Mouse (Mus musculus) gastrocnemius, postnatal 4 days (tissue): ENCODE data around the gene S100pbp. TPM values are rescaled to one million over a fixed set of nuclear protein-coding genes. Genes with fewer than 3 reads are reported as not detected.
"Not testable (repeated sequence)": the region's sequence is repeated elsewhere in the genome, so short reads cannot be mapped to it uniquely, and the experiment has no call there.

Source experiments
- DNase-seq, 2 experiments: peaks; one replicate each; pipeline ENCODE4 v3.0.0; 2021 to 2022; ENCODE audit warnings: low spot score in 2 of 2, mixed read lengths in 2 of 2
- total RNA-seq, 2 experiments: library from RNA; stranded (reverse); gene quantifications; 2 replicates each; pipeline ENCODE4 v1.2.3; 2021

Gene S100pbp
- total RNA-seq, 2 experiments from 2014 or later: 20.4 to 21.7 TPM

GRCm38 (mm10) chr4:129221097-129222010 lies 31.8 kb upstream of the S100pbp start:
- DNase-seq: no peak

- DNase-seq: no peak
Observed at GRCm38 (mm10) chr4:129220376-129221089, 31.0 kb upstream of the S100pbp start.

GRCm38 (mm10) chr4:129219198-129219597 lies 29.7 kb upstream of the S100pbp start:
- no peak for DNase-seq

- no peak for DNase-seq
Observed at GRCm38 (mm10) chr4:129218569-129219175, 29.1 kb upstream of the S100pbp start.

- not testable (repeated sequence) for DNase-seq
Observed at GRCm38 (mm10) chr4:129212486-129212885, 23.0 kb upstream of the S100pbp start.

GRCm38 (mm10) chr4:129211461-129211860 lies 21.9 kb upstream of the S100pbp start:
- DNase-seq: peak in 1 of 2 experiments; percentile 68

GRCm38 (mm10) chr4:129209504-129209903 lies 20.0 kb upstream of the S100pbp start:
- no peak for DNase-seq

- no peak for DNase-seq
Observed at GRCm38 (mm10) chr4:129206792-129207191, 17.3 kb upstream of the S100pbp start.

- no peak for DNase-seq
Observed at GRCm38 (mm10) chr4:129204655-129205054, 15.1 kb upstream of the S100pbp start.

GRCm38 (mm10) chr4:129197514-129197913 lies 8.0 kb upstream of the S100pbp start:
- no peak for DNase-seq

GRCm38 (mm10) chr4:129194280-129194679 lies 4.8 kb upstream of the S100pbp start:
- no peak for DNase-seq

- no peak for DNase-seq
Observed at GRCm38 (mm10) chr4:129191691-129192090, 2.2 kb upstream of the S100pbp start.

- no peak for DNase-seq
Observed at GRCm38 (mm10) chr4:129190538-129190937, 1.0 kb upstream of the S100pbp start.

- DNase-seq: peak; percentile 46 to 50
Observed at GRCm38 (mm10) chr4:129188803-129189541, 555 bp downstream of the S100pbp start.

GRCm38 (mm10) chr4:129188041-129188659 lies 1.4 kb downstream of the S100pbp start:
- DNase-seq: no peak

GRCm38 (mm10) chr4:129179560-129179959 lies 10.0 kb downstream of the S100pbp start:
- no peak for DNase-seq

- DNase-seq: no peak
Observed at GRCm38 (mm10) chr4:129172529-129172928, 17.0 kb downstream of the S100pbp start.

GRCm38 (mm10) chr4:129161581-129162255 lies 27.8 kb downstream of the S100pbp start:
- no peak for DNase-seq

- DNase-seq: no peak
Observed at GRCm38 (mm10) chr4:129161076-129161475, 28.5 kb downstream of the S100pbp start.

- no peak for DNase-seq
Observed at GRCm38 (mm10) chr4:129158549-129158948, 31.0 kb downstream of the S100pbp start.
